Mouse (Mus musculus) liver (tissue): ENCODE measurements around the gene Gm36864.
"Not testable (repeated sequence)": the region's sequence is repeated elsewhere in the genome, so short reads cannot be mapped to it uniquely, and the experiment has no call there.

Experiments used
- DNase-seq: peaks from one replicate; pipeline ENCODE4 v3.0.0-alpha.2; 2020; ENCODE audit warnings: mixed read lengths

The Gm36864 gene

GRCm38 (mm10) chr7:44235909-44236308, at the start of gene Gm36864:
Gene Gm36864 (plus strand): TSS chr7:44236177.
- no peak for DNase-seq

GRCm38 (mm10) chr7:44186516-44186915, 49.5 kb upstream of the Gm36864 start:
- DNase-seq: not testable (repeated sequence)

- not testable (repeated sequence) for DNase-seq
Observed at GRCm38 (mm10) chr7:44187936-44188335, 48.0 kb upstream of the Gm36864 start, which contains the start of gene Klk1b24. Gene Klk1b24 (plus strand): TSS chr7:44188236.

- DNase-seq: not testable (repeated sequence)
Observed at GRCm38 (mm10) chr7:44193466-44193865, 42.5 kb upstream of the Gm36864 start.

- no peak for DNase-seq
Observed at GRCm38 (mm10) chr7:44197891-44198290, 38.1 kb upstream of the Gm36864 start, which contains the start of gene Klk1b3. Gene Klk1b3 (plus strand): TSS chr7:44198191.

- not testable (repeated sequence) for DNase-seq
Observed at GRCm38 (mm10) chr7:44207135-44207534, 28.8 kb upstream of the Gm36864 start, which contains the start of gene Klk1b4. Gene Klk1b4 (plus strand): TSS chr7:44207435.

GRCm38 (mm10) chr7:44208307-44208706, 27.7 kb upstream of the Gm36864 start:
- DNase-seq: no peak

GRCm38 (mm10) chr7:44215645-44216044, 20.3 kb upstream of the Gm36864 start, which contains the start of gene Klk1b5:
Gene Klk1b5 (plus strand): TSS chr7:44215945.
- DNase-seq: no peak

GRCm38 (mm10) chr7:44221601-44222000, 14.4 kb upstream of the Gm36864 start:
- peak; percentile 7 for DNase-seq

GRCm38 (mm10) chr7:44222335-44222734, 13.6 kb upstream of the Gm36864 start:
- DNase-seq: not testable (repeated sequence)

- DNase-seq: no peak
Observed at GRCm38 (mm10) chr7:44225076-44225475, 10.9 kb upstream of the Gm36864 start, which contains the start of gene Klk1. Gene Klk1 (plus strand): TSS chr7:44225360.

- no peak for DNase-seq
Observed at GRCm38 (mm10) chr7:44239913-44240312, 3.9 kb downstream of the Gm36864 start.

GRCm38 (mm10) chr7:44240712-44241111, 4.7 kb downstream of the Gm36864 start:
- no peak for DNase-seq

GRCm38 (mm10) chr7:44241163-44241562, 5.2 kb downstream of the Gm36864 start:
- DNase-seq: no peak

- DNase-seq: no peak
Observed at GRCm38 (mm10) chr7:44244080-44244479, 8.1 kb downstream of the Gm36864 start.

- DNase-seq: peak; percentile 90
Observed at GRCm38 (mm10) chr7:44246055-44246983, 10.3 kb downstream of the Gm36864 start, which contains the start of the genes 1700028J19Rik and 2410002F23Rik. Gene 1700028J19Rik (minus strand): TSS chr7:44246695. Gene 2410002F23Rik (plus strand): TSS chr7:44246722.

GRCm38 (mm10) chr7:44246984-44247470, 11.1 kb downstream of the Gm36864 start:
- no peak for DNase-seq

GRCm38 (mm10) chr7:44247971-44248370, 12.0 kb downstream of the Gm36864 start:
- no peak for DNase-seq

- no peak for DNase-seq
Observed at GRCm38 (mm10) chr7:44249248-44249647, 13.3 kb downstream of the Gm36864 start.

- not testable (repeated sequence) for DNase-seq
Observed at GRCm38 (mm10) chr7:44250732-44251275, 14.8 kb downstream of the Gm36864 start.

- DNase-seq: no peak
Observed at GRCm38 (mm10) chr7:44253023-44253616, 17.1 kb downstream of the Gm36864 start.

- no peak for DNase-seq
Observed at GRCm38 (mm10) chr7:44254930-44255329, 19.0 kb downstream of the Gm36864 start.

- DNase-seq: no peak
Observed at GRCm38 (mm10) chr7:44257278-44257677, 21.3 kb downstream of the Gm36864 start, which contains the start of gene Acp4. Gene Acp4 (minus strand): TSS chr7:44257378.
